Mouse (Mus musculus): Measurements from ENCODE around the gene Gm21060. TPM values are rescaled to one million over a fixed set of nuclear protein-coding genes. Genes with fewer than 3 reads are reported as not detected.
"Not testable (repeated sequence)": the region's sequence is repeated elsewhere in the genome, so short reads cannot be mapped to it uniquely, and the experiment has no call there.

Gm21060 gene
- polyA plus RNA-seq, 1 experiment from 2014 or later = not detected

DNA sequence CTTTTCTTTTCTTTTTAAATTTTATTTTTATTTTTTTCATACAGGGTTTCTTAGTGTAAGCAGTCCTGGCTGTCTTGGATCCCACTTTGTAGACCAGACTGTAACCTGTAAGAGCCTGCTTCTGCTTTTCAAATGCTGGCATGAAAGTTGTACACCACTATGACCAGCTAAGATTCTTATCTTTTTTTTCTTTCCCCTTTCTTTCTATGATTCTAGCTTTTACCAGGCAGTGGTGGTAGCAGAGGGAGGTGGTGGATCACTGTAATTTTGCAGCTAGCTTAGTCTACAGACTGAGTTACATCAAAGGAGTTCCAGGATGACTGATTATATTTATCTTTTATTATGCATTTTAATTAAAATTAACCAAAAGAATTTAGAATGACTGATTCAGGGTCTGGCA lies 31.9 kb downstream of the Gm21060 start:
- ATAC-seq = no peak
- H3K4me3 ChIP-seq (ENCODE audit: low read depth, low read length) = no peak overlapping the region
- no peaks in the 10 kb centered on the region for H3K27me3 ChIP-seq (ENCODE audit: insufficient read depth, low read length)

DNA sequence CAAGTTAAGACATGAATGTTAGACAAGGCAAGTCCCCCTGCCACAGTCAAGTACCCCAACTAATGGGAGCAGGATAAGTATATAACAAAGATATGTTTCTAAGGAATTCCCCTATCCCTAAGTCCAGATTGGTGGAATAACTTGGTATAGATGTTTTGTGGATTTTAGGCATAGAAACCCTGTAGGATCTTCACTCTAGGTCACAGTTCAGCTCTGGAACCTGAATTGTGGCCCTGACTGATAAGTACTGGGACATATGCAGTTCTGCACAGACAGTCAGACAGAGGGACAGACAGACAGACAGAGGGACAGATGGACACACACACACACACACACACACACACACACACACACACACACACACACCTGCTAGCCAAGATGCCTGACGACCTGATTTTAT lies 32.6 kb downstream of the Gm21060 start:
- no peak for DNase-seq
- H3K4me1 ChIP-seq (ENCODE audit: insufficient read depth) = no peaks in the 10 kb centered on the region
- no peaks in the 10 kb centered on the region for H3K27me3 ChIP-seq (ENCODE audit: insufficient read depth, low read length)
- no peak overlapping the region for H3K4me3 ChIP-seq (ENCODE audit: low read depth, low read length)
- H3K4me2 ChIP-seq (ENCODE audit: low read depth, low read length) = no peak overlapping the region
- H3K9me3 ChIP-seq (ENCODE audit: low read length) = no peaks in the 10 kb centered on the region
- no peak for ATAC-seq
- no peak overlapping the region for H3K27ac ChIP-seq (ENCODE audit: low read depth)
- no peak overlapping the region for H3K9ac ChIP-seq (replicated peaks)
- TF ChIP-seq EP300 (IDR thresholded peaks at IDR 0.05; ENCODE audit: low read depth) (no peak), CTCF (IDR thresholded peaks at IDR 0.05; ENCODE audit: low read depth) (no peak)
- 64% methylated on average over 1 of the region's 1 CpGs for WGBS (ENCODE audit: insufficient replicate concordance)
- no peaks in the 10 kb centered on the region for H3K36me3 ChIP-seq (replicated peaks; ENCODE audit: insufficient read depth, low read length)

More for the DNA sequence above, 31.9 kb downstream of the Gm21060 start:
- Histone ChIP-seq H3K4me2 (ENCODE audit: low read depth, low read length) (no peak overlapping the region), H3K9ac (replicated peaks) (no peak overlapping the region), H3K9me3 (ENCODE audit: low read length) (no peaks in the 10 kb centered on the region), H3K4me1 (ENCODE audit: insufficient read depth) (no peaks in the 10 kb centered on the region), H3K27ac (ENCODE audit: low read depth) (no peak overlapping the region), H3K36me3 (replicated peaks; ENCODE audit: insufficient read depth, low read length) (no peaks in the 10 kb centered on the region)
- DNase-seq = no peak
- TF ChIP-seq CTCF (IDR thresholded peaks at IDR 0.05; ENCODE audit: low read depth) (no peak), EP300 (IDR thresholded peaks at IDR 0.05; ENCODE audit: low read depth) (no peak)

DNA sequence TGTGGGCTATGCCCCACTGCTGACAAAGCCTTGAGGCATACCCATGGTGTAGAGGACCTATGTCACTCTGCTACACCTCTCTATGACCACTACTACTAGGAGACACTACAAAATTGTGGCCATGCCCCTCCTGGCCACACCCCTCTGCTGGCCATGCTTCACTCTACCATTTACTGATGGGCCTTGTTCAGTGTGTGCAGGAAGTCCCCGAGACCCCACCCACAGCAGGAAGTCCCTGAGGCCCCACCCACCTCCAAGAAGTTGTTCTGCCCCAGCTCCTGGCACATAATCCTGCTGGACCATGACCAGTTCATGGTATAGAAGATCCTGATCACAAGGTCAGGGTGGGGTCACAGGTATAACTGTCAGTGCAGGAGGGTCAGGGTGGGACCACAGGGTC lies 35.6 kb downstream of the Gm21060 start:
- no peak for ATAC-seq
- 100% methylated on average over 1 of the region's 1 CpGs for WGBS (ENCODE audit: insufficient replicate concordance)
- no peak for DNase-seq
- H3K9me3 ChIP-seq (ENCODE audit: low read length) = no peaks in the 10 kb centered on the region
- H3K4me2 ChIP-seq (ENCODE audit: low read depth, low read length) = no peak overlapping the region
- H3K36me3 ChIP-seq (replicated peaks; ENCODE audit: insufficient read depth, low read length) = no peaks in the 10 kb centered on the region
- H3K27me3 ChIP-seq (ENCODE audit: insufficient read depth, low read length) = no peaks in the 10 kb centered on the region
- no peak overlapping the region for H3K27ac ChIP-seq (ENCODE audit: low read depth)
- no peaks in the 10 kb centered on the region for H3K4me1 ChIP-seq (ENCODE audit: insufficient read depth)
- H3K4me3 ChIP-seq (ENCODE audit: low read depth, low read length) = no peak overlapping the region
- no peak for TF ChIP-seq CTCF (IDR thresholded peaks at IDR 0.05; ENCODE audit: low read depth)
- TF ChIP-seq EP300 (IDR thresholded peaks at IDR 0.05; ENCODE audit: low read depth) = no peak
- no peak overlapping the region for H3K9ac ChIP-seq (replicated peaks)

DNA sequence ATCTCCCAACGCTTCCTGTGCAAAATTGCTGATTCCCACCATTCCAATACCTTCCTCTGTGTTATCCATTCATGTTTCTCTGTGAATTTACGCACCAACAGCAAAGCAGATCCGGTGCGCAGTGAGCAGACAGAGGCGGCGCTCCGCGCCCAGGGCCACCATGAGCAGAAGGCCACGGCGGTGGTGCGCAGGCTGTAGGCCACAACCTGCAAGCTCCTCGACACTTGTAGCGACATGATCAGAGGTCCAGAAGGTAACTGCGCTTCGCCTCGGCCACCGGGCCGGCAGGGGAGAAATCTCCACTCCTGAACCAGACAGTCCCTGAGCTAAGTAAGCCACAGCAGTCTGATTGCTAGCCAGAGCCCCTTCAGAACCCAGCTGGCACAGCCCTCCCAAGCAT lies 39.1 kb downstream of the Gm21060 start:
- H3K4me2 ChIP-seq (ENCODE audit: low read depth, low read length) = no peak overlapping the region

DNA sequence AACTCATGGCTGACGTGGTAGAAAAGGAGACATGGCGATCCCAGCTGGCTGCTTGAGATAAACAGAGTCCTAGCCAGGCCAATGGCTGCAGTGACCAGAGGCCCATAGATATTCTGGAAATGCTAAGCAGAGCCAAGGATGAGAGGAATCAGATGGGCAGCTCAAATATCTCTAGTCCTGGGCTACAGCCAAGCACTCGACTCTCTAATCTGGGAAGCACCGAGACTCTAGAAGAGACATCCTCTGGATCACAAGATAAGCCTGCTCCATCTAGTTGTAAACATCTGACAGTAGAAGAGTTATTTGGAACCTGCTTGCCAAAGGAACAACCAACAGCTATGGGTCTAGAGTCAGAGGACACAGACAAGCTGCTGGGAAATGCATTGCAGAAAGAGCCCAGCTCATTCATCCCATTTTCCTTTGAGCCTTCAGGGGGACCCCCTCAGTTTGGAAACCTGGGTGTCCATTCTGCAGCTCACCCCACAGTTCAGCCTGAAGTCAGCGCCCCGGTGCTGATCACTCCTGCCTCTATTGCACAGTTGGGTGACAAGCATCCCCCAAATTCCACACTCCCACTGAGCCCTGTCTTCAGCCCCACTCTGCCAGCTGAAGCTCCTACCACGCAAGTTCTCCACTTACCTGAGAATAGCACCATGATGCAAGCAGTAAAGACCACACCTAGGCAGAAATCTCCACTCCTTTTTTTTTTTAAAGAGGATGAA lies 40.5 kb downstream of the Gm21060 start:
- no peaks in the 10 kb centered on the region for H3K36me3 ChIP-seq (replicated peaks; ENCODE audit: insufficient read depth, low read length)
- no peaks in the 10 kb centered on the region for H3K27me3 ChIP-seq (ENCODE audit: insufficient read depth, low read length)
- H3K4me3 ChIP-seq (ENCODE audit: low read depth, low read length) = no peak overlapping the region
- no peak overlapping the region for H3K9ac ChIP-seq (replicated peaks)
- ATAC-seq (no peak), DNase-seq (no peak)
- H3K9me3 ChIP-seq (ENCODE audit: low read length) = no peaks in the 10 kb centered on the region
- H3K4me1 ChIP-seq (ENCODE audit: insufficient read depth) = no peaks in the 10 kb centered on the region
- H3K4me2 ChIP-seq (ENCODE audit: low read depth, low read length) = no peak overlapping the region
- no peak overlapping the region for H3K27ac ChIP-seq (ENCODE audit: low read depth)
- 81% methylated on average over 7 of the region's 7 CpGs for WGBS (ENCODE audit: insufficient replicate concordance)
- no peak for TF ChIP-seq EP300 (IDR thresholded peaks at IDR 0.05; ENCODE audit: low read depth)
- no peak for TF ChIP-seq CTCF (IDR thresholded peaks at IDR 0.05; ENCODE audit: low read depth)

More for the DNA sequence above, 39.1 kb downstream of the Gm21060 start:
- Histone ChIP-seq H3K27ac (ENCODE audit: low read depth) (no peak overlapping the region), H3K36me3 (replicated peaks; ENCODE audit: insufficient read depth, low read length) (no peaks in the 10 kb centered on the region), H3K9ac (replicated peaks) (no peak overlapping the region), H3K4me3 (ENCODE audit: low read depth, low read length) (no peak overlapping the region), H3K27me3 (ENCODE audit: insufficient read depth, low read length) (no peaks in the 10 kb centered on the region), H3K4me1 (ENCODE audit: insufficient read depth) (no peaks in the 10 kb centered on the region), H3K9me3 (ENCODE audit: low read length) (no peaks in the 10 kb centered on the region)
- no peak for ATAC-seq
- 86% methylated on average over 18 of the region's 18 CpGs for WGBS (ENCODE audit: insufficient replicate concordance)
- no peak for TF ChIP-seq EP300 (IDR thresholded peaks at IDR 0.05; ENCODE audit: low read depth)
- DNase-seq = no peak

- 83% methylated on average over 4 of the region's 4 CpGs for WGBS (ENCODE audit: insufficient replicate concordance)
- H3K27ac ChIP-seq (ENCODE audit: low read depth); H3K27me3 ChIP-seq (ENCODE audit: insufficient read depth, low read length); H3K9ac ChIP-seq (replicated peaks); DNase-seq; H3K4me2 ChIP-seq (ENCODE audit: low read depth, low read length); H3K4me3 ChIP-seq (ENCODE audit: low read depth, low read length); H3K4me1 ChIP-seq (ENCODE audit: insufficient read depth); ATAC-seq; H3K9me3 ChIP-seq (ENCODE audit: low read length); H3K36me3 ChIP-seq (replicated peaks; ENCODE audit: insufficient read depth, low read length): not testable (repeated sequence)
Observed at GRCm38 (mm10) chr19:61247334-61247733, 49.5 kb downstream of the Gm21060 start.

Other genes with a start within 250 kb of the Gm21060 start
- gene Zfp950, start 156.2 kb downstream of the Gm21060 start, polyA plus RNA-seq (2015; fragmentation: Nextera tagmentation; extraction: Ambion mirVana) = 10.8 and 13.7 TPM in 2 replicates
- 0.07 TPM in 1 of 2 replicates, not detected in the other for gene Gm7102, start 120.8 kb downstream of the Gm21060 start, polyA plus RNA-seq (2015; fragmentation: Nextera tagmentation; extraction: Ambion mirVana)
- gene Gm6020, start 113.2 kb downstream of the Gm21060 start, polyA plus RNA-seq (2015; fragmentation: Nextera tagmentation; extraction: Ambion mirVana) = not detected in 2 replicates
- gene Csf2ra, start 68.6 kb downstream of the Gm21060 start, polyA plus RNA-seq (2015; fragmentation: Nextera tagmentation; extraction: Ambion mirVana) = 11.6 and 13.0 TPM in 2 replicates

Measured in liver, postnatal 0 days (tissue).